Mouse (Mus musculus) telencephalon, adult 2 months (tissue): ENCODE measurements at regions not wholly inside any gene's neighbourhood (a gene's known extent, or its start where the extent isn't known, plus 50 kb on each side); places are given as distances from the start of the nearest gene placed in this dataset.

Experiments used
- DNase-seq: peaks from one replicate; pipeline ENCODE4 v3.0.0-alpha.2; 2011; ENCODE audit warnings: low read depth, low spot score

DNA sequence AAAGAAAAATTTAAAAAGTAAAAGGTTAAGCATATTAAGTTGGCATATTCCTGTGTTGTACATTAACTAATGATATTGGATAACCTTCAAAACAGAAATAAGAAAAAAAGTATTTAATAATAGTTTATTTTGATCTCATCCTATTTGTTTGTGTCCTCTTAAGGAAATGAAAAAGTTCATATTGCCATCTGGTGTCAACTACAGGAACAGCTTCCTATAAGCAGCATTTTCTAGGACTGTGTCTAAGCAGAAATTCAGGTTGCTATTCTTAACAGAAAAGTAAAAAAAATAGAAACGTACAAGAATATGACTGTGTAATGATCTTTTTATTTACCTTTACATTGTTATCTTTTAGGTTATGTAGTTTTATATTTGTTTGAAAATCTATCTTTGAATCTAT, 313.4 kb upstream of the G6pd2 start:
- DNase-seq = no peak

DNA sequence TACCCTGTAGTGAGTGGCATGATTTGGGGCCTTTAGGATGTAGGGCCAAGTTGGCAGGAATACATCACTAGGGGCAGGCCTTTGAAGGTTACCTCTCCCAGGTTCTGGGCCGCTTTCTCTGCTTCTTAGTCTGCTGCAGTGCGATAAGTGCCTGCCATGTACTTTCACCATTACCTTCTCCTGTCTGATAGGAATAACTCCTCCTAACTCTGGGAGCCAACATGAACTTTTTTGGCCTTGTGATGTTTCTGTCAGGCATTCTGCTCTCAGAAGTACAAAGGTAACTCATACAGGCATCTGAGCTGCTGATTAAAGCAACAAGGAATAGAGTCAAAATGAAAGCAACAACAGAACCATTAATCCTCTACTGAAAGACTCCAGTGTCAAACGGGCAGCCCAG, 301.2 kb upstream of the G6pd2 start:
- DNase-seq = no peak

DNA sequence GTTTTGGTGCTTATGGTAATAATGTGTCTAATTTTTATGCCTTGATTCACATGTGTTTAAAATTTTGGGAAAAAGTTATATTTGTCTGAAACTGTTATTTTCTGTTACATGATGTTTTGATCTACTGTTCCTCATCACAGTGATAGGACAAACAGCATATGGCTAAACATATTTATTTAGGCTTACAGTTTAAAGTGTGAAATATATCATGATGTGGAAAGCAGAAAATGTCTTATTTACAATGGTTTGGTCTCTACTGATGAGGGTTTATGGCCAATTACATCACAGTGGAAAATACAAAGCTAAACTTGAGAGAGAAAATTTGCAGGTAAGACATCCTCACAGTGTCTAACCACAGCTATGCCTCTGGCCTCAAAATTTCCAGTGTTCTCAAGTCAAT, 268.1 kb upstream of the G6pd2 start:
- no peak for DNase-seq

DNA sequence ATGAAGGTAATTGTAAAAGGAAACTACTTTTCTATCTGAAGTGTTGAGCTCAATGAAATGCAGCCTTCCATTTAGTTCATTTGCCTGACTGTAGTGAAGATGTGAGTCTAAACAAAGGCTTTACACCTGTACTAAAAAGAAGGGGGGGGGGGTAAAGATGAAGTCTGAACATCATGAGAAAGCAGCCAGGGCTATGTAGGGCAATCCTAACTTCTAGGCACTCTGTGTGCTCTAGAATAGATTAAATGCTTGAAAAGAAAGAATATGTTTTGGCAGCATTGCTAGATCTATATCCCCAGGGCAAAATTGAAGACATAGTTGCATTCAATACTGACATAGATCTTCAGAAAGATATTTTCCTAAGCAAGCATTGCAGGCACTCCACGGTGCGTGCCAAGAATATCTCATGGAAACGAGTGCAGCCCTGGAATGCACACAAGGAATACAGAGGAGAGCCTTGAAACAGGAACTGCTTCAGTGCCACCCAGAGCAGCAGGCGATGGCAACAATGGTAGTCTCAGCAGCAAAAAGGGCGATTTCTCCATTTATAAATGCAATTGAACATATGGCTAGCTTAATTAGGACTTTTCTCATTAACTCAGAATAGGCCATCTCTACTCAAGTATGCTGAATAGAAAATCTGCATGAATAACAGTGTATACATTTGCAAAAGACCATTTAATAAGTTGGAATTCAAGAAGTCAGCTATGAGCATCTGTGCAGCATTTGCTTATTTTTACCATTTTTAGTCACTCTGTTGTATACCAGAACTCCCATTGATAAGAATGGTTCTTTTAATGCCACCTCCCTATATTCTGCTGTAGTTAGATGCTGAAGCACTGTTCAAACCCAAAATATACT, 261.8 kb upstream of the G6pd2 start:
- DNase-seq = peak; percentile 16

DNA sequence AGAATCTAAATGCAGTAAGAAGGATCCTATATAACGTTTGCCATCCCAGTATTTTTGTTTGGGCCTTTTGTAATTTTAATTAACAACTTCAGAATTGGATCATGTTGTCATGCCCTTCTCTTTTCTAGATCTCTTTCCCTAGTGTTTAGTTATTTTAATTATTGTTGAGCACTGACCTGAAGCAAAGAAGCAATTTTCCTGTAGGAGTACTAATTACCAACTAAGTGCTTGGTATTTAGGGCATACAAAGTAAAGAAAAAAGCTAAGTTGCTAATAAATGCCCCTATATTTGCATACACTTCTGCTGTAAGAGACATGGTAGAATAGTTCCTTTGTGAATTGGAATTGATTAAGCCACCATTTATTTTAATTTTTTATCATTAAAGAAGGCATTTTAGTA, 255.1 kb upstream of the G6pd2 start:
- no peak for DNase-seq
